Mouse (Mus musculus) megakaryocyte, embryonic 14.5 days (primary cell): ENCODE measurements at regions not wholly inside any gene's neighbourhood (a gene's known extent, or its start where the extent isn't known, plus 50 kb on each side); places are given as distances from the start of the nearest gene placed in this dataset.

Source experiments
- FLI1 ChIP-seq: IDR thresholded peaks from 2 replicates; pipeline ENCODE4 v1.6.1; 2012; ENCODE audit warnings: low read length, inconsistent platforms, mixed read lengths
- GATA1 ChIP-seq: IDR thresholded peaks from 3 replicates; pipeline ENCODE4 v1.6.1; 2012; ENCODE audit warnings: mixed read lengths, low read length, inconsistent platforms, borderline replicate concordance

- TF ChIP-seq GATA1 (no peak), FLI1 (no peak)
These were observed 179.2 kb upstream of the Cnr1 start for GRCm38 (mm10) chr4:33745180-33745579.
